Mouse (Mus musculus): ENCODE data around the gene Adamts20. TPM values are rescaled to one million over a fixed set of nuclear protein-coding genes. Genes with fewer than 3 reads are reported as not detected.
A peak's percentile ranks its signal among the peaks of the same experiment; 100 is the strongest.

The Adamts20 gene
- total and polyA plus RNA-seq, 2 experiments from 2014 or later: 2.3 to 5.6 TPM

- Histone ChIP-seq H3K9ac (no peak overlapping the region), H3K4me1 (ENCODE audit: insufficient read depth) (no peaks in the 10 kb centered on the region), H3K9me3 (ENCODE audit: low read length) (no peaks in the 10 kb centered on the region), H3K36me3 (ENCODE audit: insufficient read depth) (no peaks in the 10 kb centered on the region), H3K27ac (ENCODE audit: low read depth, low read length) (no peak overlapping the region), H3K27me3 (ENCODE audit: insufficient read depth, low read length) (no peaks in the 10 kb centered on the region), H3K4me3 (ENCODE audit: low read depth, low read length) (no peak overlapping the region), H3K4me2 (ENCODE audit: low read depth) (no peak overlapping the region)
- no peak for ATAC-seq
- DNase-seq: no peak
- WGBS: 61% methylated on average over 3 of the region's 3 CpGs
- no peak for TF ChIP-seq CTCF (IDR thresholded peaks at IDR 0.05; ENCODE audit: low read depth)
Measured at GRCm38 (mm10) chr15:94236121-94236520, 229.1 kb downstream of the Adamts20 start.

- H3K4me3 ChIP-seq (ENCODE audit: low read depth, low read length): no peak overlapping the region
- H3K9me3 ChIP-seq (ENCODE audit: low read length): no peaks in the 10 kb centered on the region
- no peak for TF ChIP-seq CTCF (IDR thresholded peaks at IDR 0.05; ENCODE audit: low read depth)
- H3K4me1 ChIP-seq (ENCODE audit: insufficient read depth): no peaks in the 10 kb centered on the region
- H3K27ac ChIP-seq (ENCODE audit: low read depth, low read length): no peak overlapping the region
- no peak overlapping the region for H3K9ac ChIP-seq
- H3K4me2 ChIP-seq (ENCODE audit: low read depth): no peak overlapping the region
- 83% methylated on average over 2 of the region's 2 CpGs for WGBS
- ATAC-seq: no peak
- no peak for DNase-seq
- no peaks in the 10 kb centered on the region for H3K36me3 ChIP-seq (ENCODE audit: insufficient read depth)
- H3K27me3 ChIP-seq (ENCODE audit: insufficient read depth, low read length): no peaks in the 10 kb centered on the region
Measured at GRCm38 (mm10) chr15:94235190-94235589, 230.0 kb downstream of the Adamts20 start.

GRCm38 (mm10) chr15:94231246-94231645 lies 234.0 kb downstream of the Adamts20 start:
- H3K27me3 ChIP-seq (ENCODE audit: insufficient read depth, low read length): no peaks in the 10 kb centered on the region
- H3K27ac ChIP-seq (ENCODE audit: low read depth, low read length): no peak overlapping the region
- no peak overlapping the region for H3K9ac ChIP-seq
- DNase-seq (no peak), ATAC-seq (peak; percentile 18; the same call in 1 of the 2 replicates)
- no peaks in the 10 kb centered on the region for H3K36me3 ChIP-seq (ENCODE audit: insufficient read depth)
- H3K9me3 ChIP-seq (ENCODE audit: low read length): no peaks in the 10 kb centered on the region
- TF ChIP-seq CTCF (IDR thresholded peaks at IDR 0.05; ENCODE audit: low read depth): no peak
- no peak overlapping the region for H3K4me2 ChIP-seq (ENCODE audit: low read depth)
- H3K4me3 ChIP-seq (ENCODE audit: low read depth, low read length): no peak overlapping the region
- H3K4me1 ChIP-seq (ENCODE audit: insufficient read depth): no peaks in the 10 kb centered on the region
- WGBS: 44% methylated on average over 5 of the region's 5 CpGs

GRCm38 (mm10) chr15:94227388-94227787 lies 237.8 kb downstream of the Adamts20 start:
- H3K4me1 ChIP-seq (ENCODE audit: insufficient read depth): no peaks in the 10 kb centered on the region
- no peak overlapping the region for H3K27ac ChIP-seq (ENCODE audit: low read depth, low read length)
- no peak for DNase-seq
- 100% methylated on average over 1 of the region's 1 CpGs for WGBS
- no peak for ATAC-seq
- no peak overlapping the region for H3K4me2 ChIP-seq (ENCODE audit: low read depth)
- no peaks in the 10 kb centered on the region for H3K9me3 ChIP-seq (ENCODE audit: low read length)
- no peak overlapping the region for H3K4me3 ChIP-seq (ENCODE audit: low read depth, low read length)
- H3K9ac ChIP-seq: no peak overlapping the region
- no peaks in the 10 kb centered on the region for H3K27me3 ChIP-seq (ENCODE audit: insufficient read depth, low read length)
- H3K36me3 ChIP-seq (ENCODE audit: insufficient read depth): no peaks in the 10 kb centered on the region
- TF ChIP-seq CTCF (IDR thresholded peaks at IDR 0.05; ENCODE audit: low read depth): no peak

- 51% methylated on average over 8 of the region's 8 CpGs for WGBS
- ATAC-seq: no peak
- TF ChIP-seq CTCF (IDR thresholded peaks at IDR 0.05; ENCODE audit: low read depth): no peak
Measured at GRCm38 (mm10) chr15:94223101-94223500, 242.1 kb downstream of the Adamts20 start.

GRCm38 (mm10) chr15:94220686-94221085 lies 244.5 kb downstream of the Adamts20 start:
- no peak for DNase-seq
- H3K4me2 ChIP-seq (ENCODE audit: low read depth): no peak overlapping the region
- no peaks in the 10 kb centered on the region for H3K4me1 ChIP-seq (ENCODE audit: insufficient read depth)
- H3K9me3 ChIP-seq (ENCODE audit: low read length): no peaks in the 10 kb centered on the region
- no peak overlapping the region for H3K27ac ChIP-seq (ENCODE audit: low read depth, low read length)
- no peak overlapping the region for H3K4me3 ChIP-seq (ENCODE audit: low read depth, low read length)
- WGBS: 55% methylated on average over 8 of the region's 8 CpGs
- H3K9ac ChIP-seq: no peak overlapping the region
- TF ChIP-seq CTCF (IDR thresholded peaks at IDR 0.05; ENCODE audit: low read depth): no peak
- H3K27me3 ChIP-seq (ENCODE audit: insufficient read depth, low read length): no peaks in the 10 kb centered on the region
- no peak for ATAC-seq
- no peaks in the 10 kb centered on the region for H3K36me3 ChIP-seq (ENCODE audit: insufficient read depth)

More at GRCm38 (mm10) chr15:94223101-94223500, 242.1 kb downstream of the Adamts20 start:
- Histone ChIP-seq H3K4me1 (ENCODE audit: insufficient read depth) (no peaks in the 10 kb centered on the region), H3K4me3 (ENCODE audit: low read depth, low read length) (no peak overlapping the region), H3K4me2 (ENCODE audit: low read depth) (no peak overlapping the region), H3K36me3 (ENCODE audit: insufficient read depth) (no peaks in the 10 kb centered on the region), H3K9ac (no peak overlapping the region), H3K27me3 (ENCODE audit: insufficient read depth, low read length) (no peaks in the 10 kb centered on the region), H3K27ac (ENCODE audit: low read depth, low read length) (no peak overlapping the region), H3K9me3 (ENCODE audit: low read length) (no peaks in the 10 kb centered on the region)
- DNase-seq: no peak

Other genes with a start within 250 kb of the Adamts20 start
- gene Pus7l, start 78.1 kb upstream of the Adamts20 start, total RNA-seq (2014; rRNA removed): 5.6 and 6.3 TPM in 2 replicates
- gene Pus7l, start 78.1 kb upstream of the Adamts20 start, polyA plus RNA-seq (2015; fragmentation: Nextera tagmentation; extraction: Ambion mirVana): 4.9 and 5.0 TPM in 2 replicates
- 0.92 and 2.3 TPM in 2 replicates for gene Irak4, start 78.2 kb upstream of the Adamts20 start, total RNA-seq (2014; rRNA removed)
- gene Irak4, start 78.2 kb upstream of the Adamts20 start, polyA plus RNA-seq (2015; fragmentation: Nextera tagmentation; extraction: Ambion mirVana): 0.93 and 1.7 TPM in 2 replicates
- gene Twf1, start 124.5 kb upstream of the Adamts20 start, total RNA-seq (2014; rRNA removed): 47.9 and 50.0 TPM in 2 replicates
- gene Twf1, start 124.5 kb upstream of the Adamts20 start, polyA plus RNA-seq (2015; fragmentation: Nextera tagmentation; extraction: Ambion mirVana): 64.4 and 74.9 TPM in 2 replicates
- gene Tmem117, start 163.8 kb upstream of the Adamts20 start, total RNA-seq (2014; rRNA removed): 13.8 and 15.2 TPM in 2 replicates
- 7.6 and 11.6 TPM in 2 replicates for gene Tmem117, start 163.8 kb upstream of the Adamts20 start, polyA plus RNA-seq (2015; fragmentation: Nextera tagmentation; extraction: Ambion mirVana)

Measured in forebrain, postnatal 0 days (tissue).